Mouse (Mus musculus) thymus, postnatal 25 days (tissue): ENCODE measurements around the gene Olfr503.
"Not testable (repeated sequence)": the region's sequence is repeated elsewhere in the genome, so short reads cannot be mapped to it uniquely, and the experiment has no call there.

ENCODE experiments used
- DNase-seq: peaks from one replicate; pipeline ENCODE4 v3.0.0; 2022

Gene Olfr503

GRCm38 (mm10) chr7:108544227-108544626 is at the start of gene Olfr503:
TSS of gene Olfr503 (plus strand) at chr7:108544527.
- not testable (repeated sequence) for DNase-seq

- DNase-seq = no peak
Measured at GRCm38 (mm10) chr7:108524965-108525364, 19.4 kb upstream of the Olfr503 start, which contains the start of gene Olfr502. TSS of gene Olfr502 (minus strand) at chr7:108525065.

- no peak for DNase-seq
Measured at GRCm38 (mm10) chr7:108542416-108542815, 1.9 kb upstream of the Olfr503 start.

GRCm38 (mm10) chr7:108565693-108566092 is 21.4 kb downstream of the Olfr503 start, which contains the start of gene Olfr504:
TSS of gene Olfr504 (minus strand) at chr7:108565793.
- DNase-seq = no peak

GRCm38 (mm10) chr7:108589797-108590196 is 45.5 kb downstream of the Olfr503 start:
- no peak for DNase-seq
